Mouse (Mus musculus) regulatory T cell (primary cell): ENCODE results near the gene Csnk1g1.

Experiments
- in situ Hi-C: fragments of 300-600 bp; cut with MboI, MseI; formaldehyde crosslinking; loops from one replicate; pipeline ENCODE4 v1.15.1; 2025; ENCODE audit warnings: high pct_unique_total_duplicates

Csnk1g1 gene

DNA sequence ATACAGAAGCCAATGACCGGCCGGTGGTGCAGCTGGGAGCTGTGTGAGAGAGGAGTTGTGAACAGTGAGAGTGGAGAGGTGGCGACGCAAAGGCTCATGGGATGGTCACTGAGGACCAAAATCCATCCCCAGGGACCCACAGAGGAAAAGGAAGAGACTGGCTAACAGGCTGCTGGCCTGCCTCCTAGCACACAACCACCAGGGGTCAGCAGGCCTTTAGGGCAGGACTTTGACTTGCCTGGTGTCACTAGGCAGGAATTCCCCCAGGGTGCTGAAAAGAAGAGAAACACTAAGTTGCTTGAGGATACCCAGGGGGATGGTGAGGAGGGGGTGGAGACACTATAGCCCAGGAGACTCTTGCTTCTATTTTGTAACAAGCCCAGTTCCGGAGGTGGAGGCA lies 158.8 kb downstream of the Csnk1g1 start:
- in situ Hi-C loops: no loop called here

DNA sequence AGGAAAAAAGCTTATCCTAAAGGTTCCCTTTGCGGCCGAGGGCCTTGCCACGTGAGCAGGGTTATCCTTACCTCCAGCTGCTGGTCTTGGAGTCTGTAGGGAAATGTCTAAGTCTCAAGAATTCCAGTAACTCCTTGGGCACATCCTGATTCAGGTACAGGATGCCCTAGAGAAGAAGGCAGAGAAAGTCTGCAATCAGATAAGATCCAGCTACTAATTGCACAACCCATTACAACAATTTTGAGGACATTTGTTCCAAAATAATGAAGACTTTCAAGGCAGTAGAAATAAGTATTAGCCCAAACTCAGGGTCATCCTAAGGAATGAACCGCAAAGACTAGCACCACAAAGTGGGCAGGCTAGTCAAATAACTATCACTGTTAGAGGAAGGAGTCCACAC lies 159.3 kb downstream of the Csnk1g1 start:
- in situ Hi-C loops: no loop called here

DNA sequence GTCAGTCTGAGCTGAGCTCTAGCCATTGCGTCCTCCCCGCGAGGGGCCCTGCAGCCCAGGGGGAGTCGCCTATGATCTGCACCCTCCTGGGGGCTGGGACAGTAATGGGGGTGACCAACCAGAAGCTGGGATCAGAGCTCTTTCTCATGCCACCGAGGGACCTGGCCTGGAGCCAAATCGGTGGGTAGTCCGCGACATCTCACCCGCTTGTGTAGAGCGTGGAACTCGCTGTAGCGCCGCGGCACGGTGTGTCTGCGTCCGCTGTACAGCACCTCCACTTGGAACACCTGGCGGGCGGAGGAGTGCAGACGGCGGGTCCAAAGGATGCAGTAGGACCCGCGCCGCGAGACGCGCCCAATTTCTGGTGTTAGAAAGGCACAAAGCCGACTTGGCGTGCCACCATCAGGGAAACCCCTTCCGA lies 160.3 kb downstream of the Csnk1g1 start:
- in situ Hi-C loops: no loop called here

DNA sequence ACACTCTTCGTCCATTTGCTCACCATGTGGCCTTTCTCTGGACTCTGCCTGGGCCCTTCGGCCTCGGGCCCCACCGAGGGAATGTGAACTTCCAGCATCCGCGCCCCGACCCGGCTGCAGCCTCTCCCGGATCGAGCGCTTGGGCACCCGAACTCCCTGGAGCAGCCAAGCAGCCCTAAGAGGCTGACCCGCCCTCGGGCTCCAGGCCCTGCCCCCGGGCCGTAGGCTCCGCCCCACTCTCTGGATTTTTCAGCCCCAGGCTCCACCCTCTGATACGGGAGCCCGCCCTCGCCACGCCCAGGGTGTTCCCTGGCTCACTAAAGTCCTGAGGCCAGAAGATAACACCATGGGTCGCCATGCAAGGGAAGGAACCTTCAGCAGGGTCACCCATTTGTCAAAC lies 160.9 kb downstream of the Csnk1g1 start, which contains the start of gene Snx22:
Gene Snx22 (minus strand): TSS at position 137 of the 400 bp plus-strand sequence.
- in situ Hi-C loops: no loop called here

DNA sequence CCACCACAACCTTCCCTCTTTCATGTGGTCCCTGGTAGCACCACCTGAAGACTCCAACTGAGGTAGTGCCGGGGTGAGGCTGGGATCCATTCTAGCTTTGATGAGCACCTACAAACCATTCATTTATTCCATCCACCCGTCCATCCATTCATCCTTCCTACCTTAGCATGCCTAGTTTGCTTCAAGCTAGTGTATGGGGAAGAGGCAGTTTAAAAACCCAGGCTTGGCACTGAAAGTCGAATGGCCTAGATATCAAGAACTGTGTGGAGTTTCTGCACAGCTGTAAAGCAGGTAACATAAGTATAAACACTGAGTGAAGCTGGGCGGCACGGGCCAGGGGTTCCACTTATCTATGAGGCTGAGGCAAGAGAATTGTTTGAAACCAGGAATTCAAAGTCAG lies 161.4 kb downstream of the Csnk1g1 start:
- in situ Hi-C loops: no loop called here

DNA sequence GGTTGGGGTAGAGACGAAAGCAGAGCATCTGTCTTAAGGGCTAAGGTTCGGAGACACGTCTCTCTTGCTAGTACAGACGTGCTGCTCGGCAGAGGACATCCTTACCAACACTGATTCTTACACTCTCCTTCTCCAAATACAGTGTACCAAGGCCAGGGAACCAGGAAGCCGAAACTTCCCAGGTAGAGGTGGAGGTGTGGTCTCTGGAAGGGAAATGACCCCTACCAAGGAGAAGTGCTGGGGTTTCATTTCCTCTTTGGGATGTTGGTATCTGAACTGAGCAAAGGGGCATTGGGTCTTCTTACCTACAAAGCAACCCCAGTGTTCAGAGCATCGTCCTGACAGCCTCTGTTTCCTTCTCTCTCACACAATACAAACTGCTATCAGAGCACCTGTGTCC lies 164.0 kb downstream of the Csnk1g1 start:
- in situ Hi-C loops: no loop called here

DNA sequence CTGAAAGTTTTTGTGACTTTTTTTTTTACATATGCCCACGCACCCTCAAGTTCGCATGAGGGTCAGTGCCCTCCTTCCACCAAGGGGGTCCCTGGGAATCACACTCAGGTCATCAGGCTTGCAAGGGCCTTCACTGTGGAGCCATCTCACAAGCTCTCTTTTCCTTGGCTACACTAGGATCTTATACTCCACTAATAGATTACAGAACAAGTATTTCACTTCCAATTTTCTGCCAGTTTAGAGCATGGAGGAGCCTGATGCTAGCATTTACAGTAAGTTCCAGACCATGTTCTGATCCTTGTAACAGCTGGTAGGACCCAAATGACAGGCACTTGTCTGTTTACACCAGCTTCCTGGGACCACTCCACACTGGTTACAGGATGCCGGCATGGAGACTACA lies 169.3 kb downstream of the Csnk1g1 start:
- in situ Hi-C loops: no loop called here

DNA sequence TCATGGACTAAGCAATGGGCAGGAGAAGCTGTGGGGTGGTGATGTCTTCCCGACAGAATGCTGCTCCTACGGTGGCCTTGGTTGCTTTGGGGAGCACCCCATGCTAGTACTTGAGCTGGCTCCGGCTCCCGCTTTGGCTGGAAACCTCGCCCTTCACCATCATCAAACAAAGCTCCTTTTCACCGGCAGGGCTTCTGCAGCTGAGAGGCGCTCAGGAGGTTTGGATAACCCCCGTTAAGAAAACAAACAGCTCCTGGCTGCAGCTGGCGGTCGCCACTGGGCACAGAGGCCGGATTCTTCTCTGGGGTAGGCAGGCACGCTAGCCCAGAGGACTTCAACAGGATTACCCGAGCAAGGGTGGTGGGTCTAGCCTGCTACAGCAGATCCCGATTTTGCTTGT lies 169.8 kb downstream of the Csnk1g1 start:
- in situ Hi-C loops: no loop called here

DNA sequence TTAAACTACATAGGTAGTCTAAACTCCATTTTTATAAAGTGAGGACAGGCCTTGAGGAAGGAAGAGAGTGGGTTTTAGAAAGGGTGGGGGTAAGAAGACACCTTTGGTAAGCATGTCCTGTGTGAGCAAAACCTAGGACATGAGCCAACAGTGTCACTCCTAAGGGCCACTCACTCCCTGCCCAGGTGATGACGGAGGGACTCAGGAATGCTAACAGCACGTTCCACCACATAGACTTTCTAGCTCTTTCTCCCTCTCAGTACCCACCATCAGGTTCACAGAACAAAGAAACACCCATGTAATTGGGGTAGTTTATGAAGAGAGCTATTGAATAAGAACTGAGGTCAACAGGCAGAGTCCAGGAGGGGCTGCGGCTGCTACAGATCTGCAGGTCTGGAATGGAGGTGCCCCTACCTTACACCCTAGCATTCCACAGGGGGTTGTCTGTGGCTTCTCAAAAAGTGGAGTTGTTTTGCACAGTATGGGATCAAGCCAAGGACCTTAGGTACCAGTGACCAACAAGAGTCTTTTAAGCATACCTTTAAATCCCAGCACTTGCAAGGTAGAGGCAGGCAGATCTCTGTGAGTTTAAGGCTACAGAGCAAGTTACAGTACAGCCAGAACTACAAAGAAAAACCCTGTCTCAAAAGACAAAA lies 172.2 kb downstream of the Csnk1g1 start:
- in situ Hi-C loops: no loop called here

DNA sequence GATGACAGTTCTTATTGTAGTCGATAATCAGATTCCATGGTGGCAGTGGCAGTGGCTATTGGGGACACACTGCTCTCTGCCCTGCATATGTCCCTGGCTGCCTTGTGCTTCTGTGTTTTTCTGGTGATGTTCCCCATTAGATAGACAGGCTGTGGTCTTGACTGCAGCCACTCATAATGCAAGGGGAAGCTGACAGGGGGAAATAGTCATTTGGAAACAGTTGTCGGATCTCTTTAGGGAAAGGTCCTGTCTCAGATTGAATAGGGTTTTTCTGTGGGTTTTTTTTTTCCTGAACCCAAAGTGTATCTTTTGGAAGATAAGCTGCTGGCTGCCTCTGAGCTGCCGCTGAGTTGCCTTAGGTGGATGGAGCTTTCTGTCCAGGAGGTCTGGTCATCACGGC lies 173.3 kb downstream of the Csnk1g1 start:
- in situ Hi-C loops: no loop called here

DNA sequence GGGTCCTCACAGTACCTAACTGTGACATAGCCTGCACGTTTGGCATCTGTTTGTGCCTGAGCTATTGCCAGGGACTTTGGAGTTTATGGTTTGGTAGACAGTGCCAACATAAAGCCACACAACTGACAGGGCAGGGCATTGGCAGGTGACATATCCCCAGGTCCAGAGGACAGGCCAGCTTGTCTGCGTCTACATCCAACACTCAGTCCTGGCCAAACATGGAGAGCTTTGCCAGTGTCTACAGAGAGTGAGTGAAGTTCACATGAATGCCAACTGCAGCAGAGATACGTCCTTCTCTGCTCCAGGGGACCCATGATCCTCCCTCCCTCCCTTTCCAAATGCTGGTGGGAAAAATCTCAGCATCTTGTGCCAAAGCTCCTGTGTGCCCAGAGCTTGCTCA lies 175.4 kb downstream of the Csnk1g1 start:
- in situ Hi-C loops: no loop called here

DNA sequence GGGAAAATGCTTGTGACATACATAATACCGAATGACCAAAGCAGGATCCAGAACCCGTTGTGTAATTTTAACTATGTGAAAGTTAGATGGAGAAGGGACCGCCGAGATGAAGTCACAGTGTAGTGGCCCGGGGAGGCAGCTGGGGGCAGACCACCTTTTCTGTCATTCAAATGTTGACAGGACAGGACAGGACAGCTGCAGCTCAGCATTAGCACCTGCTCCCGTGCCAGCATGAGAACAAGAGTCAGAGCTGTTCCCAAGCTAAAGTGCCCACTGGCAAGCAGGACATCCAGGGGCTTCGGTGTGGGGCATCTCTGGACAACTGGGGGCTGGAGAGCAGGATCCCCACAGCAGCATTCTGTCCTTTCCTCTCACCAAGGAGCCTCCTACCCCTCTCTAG lies 178.3 kb downstream of the Csnk1g1 start:
- in situ Hi-C loops: no loop called here

DNA sequence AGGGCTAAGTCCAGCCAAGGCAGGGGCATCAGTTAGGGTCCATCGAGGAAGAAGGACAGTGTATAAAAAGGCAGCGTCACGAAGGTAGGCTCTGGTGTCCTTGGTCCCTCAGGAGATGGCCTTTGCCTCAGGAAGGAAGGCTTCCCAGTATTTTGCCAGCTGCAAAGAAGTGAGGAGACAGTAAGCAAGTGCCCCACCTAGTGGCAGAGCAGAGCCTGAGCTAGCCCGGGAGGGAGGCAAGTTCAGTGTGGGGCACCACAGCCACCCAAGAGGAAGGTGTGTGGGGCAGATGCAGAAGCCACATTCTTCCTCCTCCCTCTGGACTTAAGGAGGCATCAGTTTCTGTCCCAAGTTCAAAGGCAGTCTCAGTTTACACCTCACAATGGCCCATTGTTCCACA lies 179.7 kb downstream of the Csnk1g1 start:
- in situ Hi-C loops: no loop called here

DNA sequence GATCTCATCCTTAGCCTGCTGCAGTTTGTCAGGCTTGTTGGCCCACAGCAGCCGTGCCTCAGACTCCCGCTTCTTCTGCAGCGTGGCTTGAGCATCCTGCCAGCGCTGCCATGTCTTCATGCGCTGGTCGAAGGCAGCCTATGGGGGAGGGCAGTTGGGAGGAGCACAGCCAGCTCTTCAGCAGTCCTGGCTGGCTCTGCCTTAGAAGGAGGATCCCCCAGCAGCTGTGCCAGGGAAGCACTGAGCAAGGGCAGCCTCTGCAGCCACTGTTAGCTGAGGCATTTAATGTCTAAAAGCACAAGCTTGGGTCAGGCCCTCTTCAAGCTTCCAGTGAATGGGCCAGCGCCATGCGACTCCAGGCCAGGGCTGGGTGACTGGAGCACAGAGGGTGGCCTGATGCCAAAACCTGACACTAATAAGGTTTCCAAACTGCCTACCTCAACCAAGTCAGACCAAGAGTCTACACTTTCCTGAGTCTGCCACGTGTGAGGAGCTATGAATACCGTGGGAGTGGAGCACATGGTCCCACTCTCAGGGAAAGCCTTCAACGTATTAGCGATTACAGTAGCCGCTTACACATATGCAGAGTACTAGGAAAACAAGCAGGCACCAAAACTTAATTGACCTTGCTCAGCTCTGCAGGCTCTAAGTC lies 182.0 kb downstream of the Csnk1g1 start:
- in situ Hi-C loops: no loop called here

DNA sequence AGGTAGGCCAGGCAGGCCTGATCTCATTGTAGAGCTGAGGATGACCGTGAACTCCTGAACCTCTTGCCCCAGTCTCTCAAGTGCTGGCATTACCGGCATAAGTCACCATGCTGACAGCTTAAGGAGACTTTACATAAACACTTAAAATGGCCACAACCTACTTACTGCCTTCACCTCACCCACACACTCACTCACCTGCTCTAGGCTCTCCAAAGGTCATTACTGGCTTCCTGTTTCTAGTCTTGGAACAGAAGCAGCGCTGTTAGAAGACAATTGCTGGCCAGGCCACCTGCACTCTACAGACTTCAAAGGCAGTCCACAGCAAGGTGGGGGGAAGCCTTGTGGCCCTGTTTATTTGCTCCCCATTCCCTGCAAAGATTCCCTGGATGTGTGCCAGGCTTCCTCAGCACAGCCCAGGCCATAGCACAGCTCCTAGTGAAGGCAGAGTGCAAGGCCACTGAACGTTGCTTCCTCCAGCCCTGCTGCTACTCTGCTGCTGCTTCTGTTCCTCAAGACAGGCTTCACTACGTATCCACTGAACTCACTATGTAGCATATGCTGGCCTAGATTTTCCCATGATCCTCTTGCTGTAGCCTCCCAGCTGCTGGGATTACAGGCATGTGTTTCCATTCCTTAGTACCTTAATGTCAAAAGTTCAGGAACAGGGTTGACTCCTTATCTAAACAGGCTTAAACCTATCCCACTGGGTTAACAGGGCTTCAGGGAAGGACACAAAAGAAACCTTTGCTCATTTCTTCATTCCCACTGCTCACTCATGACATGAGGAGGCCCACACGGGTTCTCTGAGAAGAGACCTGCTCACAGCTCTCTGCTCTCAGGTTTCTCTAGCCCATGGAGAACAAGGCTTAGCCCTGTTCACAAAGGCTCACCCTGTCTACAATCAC lies 182.9 kb downstream of the Csnk1g1 start:
- in situ Hi-C loops: no loop called here

DNA sequence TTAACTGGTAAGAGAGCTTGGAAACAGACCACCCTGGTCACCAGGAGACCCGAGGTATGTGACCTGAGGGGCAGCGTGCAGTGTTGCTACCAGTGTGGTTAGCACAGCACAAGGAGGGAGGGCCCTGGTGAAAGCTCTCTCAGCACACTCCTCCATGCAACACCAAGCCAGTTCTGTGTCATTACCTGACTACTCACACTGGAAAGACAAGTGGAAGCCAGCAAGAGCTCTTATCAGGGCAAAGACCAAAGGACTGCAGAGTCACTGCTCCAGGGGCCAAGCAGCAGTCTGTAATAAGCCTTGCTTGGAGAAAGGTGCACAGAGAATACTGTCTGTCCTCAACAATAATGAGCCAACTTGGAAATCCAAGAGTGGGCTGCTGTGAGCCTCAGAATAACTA lies 183.9 kb downstream of the Csnk1g1 start:
- in situ Hi-C loops: no loop called here
